Mouse (Mus musculus) v-Abl transformed pro-B cells (cell line): Measurements from ENCODE around the gene Wwtr1.

ENCODE experiments used
- in situ Hi-C, 2 experiments: fragments of 400-800 bp; cut with MboI; formaldehyde crosslinking; loops; one replicate each; pipeline ENCODE4 v1.15.1; 2025; ENCODE audit not compliant: unreplicated experiment in 2 of 2

Gene Wwtr1

DNA sequence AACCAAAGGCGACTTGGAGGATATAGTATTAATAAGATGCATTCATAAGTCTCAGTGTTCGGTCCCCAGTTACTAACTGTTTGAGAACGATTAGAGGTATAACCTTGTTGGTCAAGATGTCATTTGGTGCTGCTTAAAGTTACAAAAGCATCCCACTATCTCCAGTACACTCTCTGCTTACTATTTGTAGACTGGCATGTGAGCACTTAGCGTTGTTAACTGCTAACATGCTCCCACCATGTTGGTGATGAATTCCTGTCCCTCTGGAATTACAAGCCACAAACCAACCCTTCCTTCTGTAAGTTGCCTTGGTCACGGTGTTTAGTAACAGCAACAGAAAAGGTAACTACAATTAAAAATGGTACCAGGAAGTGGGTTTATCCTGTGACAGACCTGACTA is 52.6 kb downstream of the Wwtr1 start:
- in situ Hi-C loops, result no loop called here

DNA sequence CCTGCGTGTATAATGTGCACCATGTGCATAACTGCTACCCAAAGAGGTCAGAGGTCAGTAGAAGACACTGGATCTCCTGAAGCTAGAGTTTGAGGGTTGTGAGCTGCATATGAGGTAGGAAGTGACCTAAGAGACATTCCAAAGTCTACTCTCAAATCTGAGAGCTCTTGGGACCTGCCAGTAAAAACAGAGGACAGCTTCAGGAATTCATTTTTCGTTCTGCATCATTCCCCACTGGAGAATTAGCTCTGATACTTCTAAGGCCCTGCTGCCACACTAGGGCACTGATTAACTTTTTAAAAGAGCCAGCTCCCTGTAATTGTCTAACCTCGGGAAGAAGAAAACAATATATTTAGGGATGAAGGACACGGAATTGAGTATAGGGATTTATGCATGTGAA is 53.8 kb downstream of the Wwtr1 start:
- in situ Hi-C loops, result no loop called here

GRCm38 (mm10) chr3:57519995-57520394 is 55.7 kb downstream of the Wwtr1 start:
- in situ Hi-C loops, result no loop called here

DNA sequence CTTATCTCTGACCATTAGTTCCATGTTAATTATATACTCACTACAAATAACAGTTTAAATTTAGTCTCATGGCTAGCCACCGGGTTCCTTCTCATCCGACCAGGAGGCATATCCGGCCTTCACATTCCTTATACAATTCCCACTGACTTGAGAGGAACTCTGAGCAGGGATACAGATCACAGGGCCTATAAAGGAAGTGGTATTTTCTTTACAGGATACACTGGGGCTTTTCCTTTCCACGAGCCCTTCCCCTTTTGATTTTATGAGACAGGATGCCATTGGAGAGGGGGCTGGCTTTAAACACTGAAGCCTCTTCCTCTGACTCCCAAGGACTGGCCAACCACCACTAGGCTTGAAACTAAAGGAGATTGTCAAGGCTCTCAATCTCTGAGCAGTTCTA is 59.6 kb downstream of the Wwtr1 start:
- in situ Hi-C loops, result no loop called here

DNA sequence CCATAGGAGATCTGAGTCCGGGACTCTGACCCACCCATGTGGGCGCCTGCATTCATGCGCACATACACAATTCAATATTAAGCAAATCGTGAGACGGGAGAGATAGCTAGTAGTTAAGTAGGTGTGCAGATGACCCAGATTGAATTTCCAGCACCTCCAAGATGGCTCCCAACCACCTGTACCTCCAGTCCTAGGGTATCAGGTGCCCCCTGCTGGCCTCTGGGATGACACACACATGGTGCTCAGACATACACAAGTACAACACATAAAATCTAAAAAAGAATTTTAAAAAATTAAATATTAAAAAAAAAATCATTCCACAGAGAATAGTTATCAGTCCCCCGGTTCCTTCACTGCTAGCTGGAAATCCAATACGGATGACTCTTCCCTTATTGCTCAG is 60.7 kb downstream of the Wwtr1 start:
- in situ Hi-C loops, result no loop called here

GRCm38 (mm10) chr3:57511816-57512586 is 63.7 kb downstream of the Wwtr1 start:
- in situ Hi-C loops, result no loop called here

DNA sequence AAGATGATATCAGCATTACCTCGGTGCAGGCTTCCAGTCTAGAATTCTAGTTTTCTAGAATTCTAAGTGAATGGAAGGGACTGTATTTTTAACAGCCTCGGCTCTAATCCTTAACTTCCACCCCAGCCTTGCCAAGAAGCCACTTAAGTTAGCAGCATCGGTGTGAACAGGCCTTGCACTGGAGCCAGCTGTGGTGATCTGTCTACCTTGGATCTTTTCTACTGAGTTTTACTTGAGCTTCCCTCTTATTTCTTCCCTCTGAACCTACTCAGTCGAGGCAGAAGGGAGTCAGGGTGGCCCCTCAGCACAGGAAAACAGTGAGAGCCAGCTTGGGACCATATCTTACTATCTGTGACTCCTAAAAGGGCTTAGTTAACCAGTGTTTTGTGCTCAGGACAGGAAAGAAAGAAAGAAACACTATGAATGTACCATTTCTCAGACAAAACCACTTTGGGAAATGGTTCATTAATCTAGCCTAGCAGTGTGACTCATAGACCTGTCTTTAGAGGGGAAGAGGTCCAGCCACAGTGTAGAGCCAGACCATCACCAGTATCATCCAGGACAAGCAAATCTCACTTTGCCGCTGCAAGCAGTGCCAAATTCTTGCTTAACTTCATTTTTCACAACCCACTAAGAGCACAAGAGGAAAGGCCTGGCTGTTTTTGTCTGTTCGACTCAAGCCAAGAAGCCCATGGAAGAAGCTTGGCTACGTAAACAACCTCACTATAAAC is 65.6 kb downstream of the Wwtr1 start:
- in situ Hi-C loops, result no loop called here

DNA sequence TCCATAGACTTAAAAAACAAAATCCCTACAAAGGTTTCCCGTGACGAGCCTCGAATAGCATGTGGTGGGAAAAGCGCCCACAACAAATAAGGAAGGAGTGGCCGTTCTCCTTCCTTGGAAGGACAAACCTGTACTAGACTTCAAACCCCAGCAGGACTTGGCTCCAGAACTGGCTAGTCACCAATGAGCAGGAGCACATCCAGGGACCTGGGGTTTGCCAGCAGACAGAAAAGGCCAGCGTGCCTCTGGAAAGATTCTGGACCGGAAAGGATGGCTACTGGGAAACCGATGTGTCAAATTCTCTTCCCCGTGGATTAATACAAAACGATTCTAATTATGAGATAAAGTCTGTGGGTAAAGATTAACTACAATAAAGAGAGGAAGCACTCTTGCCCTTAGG is 69.7 kb downstream of the Wwtr1 start:
- in situ Hi-C loops, result no loop called here

DNA sequence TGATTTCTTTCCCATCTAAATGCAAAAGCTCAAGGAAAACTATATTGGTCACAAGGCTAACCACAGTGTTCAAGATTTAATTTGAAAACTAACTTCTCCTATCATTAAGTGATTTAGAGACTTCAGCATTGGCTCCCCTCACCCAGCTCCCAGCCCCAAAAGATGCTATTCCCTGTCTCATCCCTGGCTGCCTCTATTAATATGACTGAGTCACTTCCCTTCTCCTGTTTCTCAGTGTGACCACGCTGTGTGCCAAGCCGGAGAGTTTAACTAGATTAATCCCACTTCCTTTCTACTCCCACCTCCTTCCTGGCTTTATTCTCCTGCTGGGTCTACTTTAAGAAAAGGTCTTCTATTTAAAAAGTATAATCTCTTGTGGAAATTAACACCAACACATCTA is 71.0 kb downstream of the Wwtr1 start:
- in situ Hi-C loops, result no loop called here

DNA sequence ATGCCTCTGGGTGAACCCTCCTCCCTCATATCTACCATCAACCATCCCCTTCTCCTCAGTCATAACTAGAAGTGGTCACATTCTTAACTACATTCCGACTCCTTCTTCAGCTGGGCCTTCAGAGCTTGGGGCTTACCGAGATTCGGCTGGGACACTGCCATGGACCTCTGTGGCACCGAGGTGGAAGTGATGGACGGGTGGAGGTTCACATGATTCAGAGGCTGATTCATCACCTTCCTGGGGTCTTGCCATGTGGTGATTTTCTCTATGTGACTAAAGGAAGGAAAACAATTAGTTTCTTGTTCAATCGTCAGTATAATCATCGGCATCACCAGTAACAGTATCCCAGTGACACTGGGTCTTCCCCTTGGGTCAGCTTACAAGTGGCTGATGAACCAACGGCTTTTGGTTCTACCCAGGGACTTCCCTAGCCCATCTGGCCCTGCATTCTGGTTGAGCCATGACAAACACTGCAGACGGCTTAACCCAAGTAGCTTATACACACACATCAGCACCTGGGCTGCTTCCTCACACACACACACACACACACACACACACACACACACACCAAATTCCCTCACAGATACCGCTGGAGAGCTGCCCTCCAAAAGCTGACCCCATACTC is 74.0 kb downstream of the Wwtr1 start:
- in situ Hi-C loops, result no loop called here

GRCm38 (mm10) chr3:57500846-57501245 is 74.9 kb downstream of the Wwtr1 start:
- in situ Hi-C loops, result no loop called here

- in situ Hi-C loops, result no loop called here
Observed at GRCm38 (mm10) chr3:57497791-57498190, 77.9 kb downstream of the Wwtr1 start.

GRCm38 (mm10) chr3:57496428-57496827 is 79.3 kb downstream of the Wwtr1 start:
- in situ Hi-C loops, result no loop called here

DNA sequence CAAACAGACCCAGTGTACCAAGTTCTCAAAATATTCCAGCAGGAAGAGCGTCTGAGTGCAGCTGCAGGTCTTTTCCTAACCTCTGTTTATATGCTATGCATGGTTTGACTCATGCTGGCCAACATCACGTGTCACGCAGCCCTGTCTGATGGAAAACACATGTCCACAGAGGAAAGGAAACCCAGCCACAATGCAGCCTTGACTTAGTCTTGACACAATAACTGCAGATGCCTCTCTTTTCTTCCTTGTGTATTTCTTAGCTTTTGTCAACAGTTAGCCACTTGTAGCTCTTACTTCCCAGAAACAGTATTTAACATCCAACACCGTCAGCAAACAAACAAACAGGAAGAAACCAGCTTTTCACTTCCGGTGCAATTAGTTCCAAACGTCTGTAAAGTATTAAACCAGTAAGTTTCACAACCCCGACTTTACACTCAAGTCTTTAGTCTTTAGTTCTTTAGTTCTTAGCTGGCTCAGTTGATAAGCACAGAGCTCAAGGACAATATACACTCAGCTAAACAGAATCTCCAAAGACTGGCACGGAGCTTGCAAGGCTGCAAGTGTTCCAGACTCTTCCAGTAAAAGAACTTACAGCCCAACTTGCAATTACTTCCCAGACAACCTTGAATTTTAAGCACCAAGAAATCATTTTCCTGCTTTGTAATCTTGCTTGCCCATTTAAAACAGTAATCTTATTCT is 88.1 kb downstream of the Wwtr1 start:
- in situ Hi-C loops, result no loop called here

- in situ Hi-C loops, result no loop called here
Observed at GRCm38 (mm10) chr3:57486068-57486467, 89.6 kb downstream of the Wwtr1 start.

DNA sequence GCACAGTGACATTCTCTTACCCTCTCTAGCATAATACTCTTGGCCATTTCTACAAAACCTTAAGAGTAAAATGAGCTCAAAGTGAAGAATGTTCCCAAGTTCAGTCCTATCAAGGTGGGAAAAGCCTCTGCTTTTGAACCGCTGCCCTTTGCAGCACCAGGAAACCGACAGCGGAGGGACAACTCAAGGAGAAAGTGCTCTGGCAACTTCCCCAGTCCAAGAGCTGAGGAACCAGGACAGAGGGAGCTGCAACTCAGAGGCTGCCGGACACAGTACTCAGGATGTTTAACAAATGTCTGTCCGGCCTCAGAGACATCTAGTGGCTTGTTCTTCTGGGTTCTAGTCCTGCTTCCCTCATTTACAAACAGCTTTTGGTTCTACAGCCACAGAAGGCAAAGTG is 93.7 kb downstream of the Wwtr1 start:
- in situ Hi-C loops, result no loop called here

- in situ Hi-C loops, result no loop called here
Observed at GRCm38 (mm10) chr3:57480640-57481039, 95.1 kb downstream of the Wwtr1 start.

DNA sequence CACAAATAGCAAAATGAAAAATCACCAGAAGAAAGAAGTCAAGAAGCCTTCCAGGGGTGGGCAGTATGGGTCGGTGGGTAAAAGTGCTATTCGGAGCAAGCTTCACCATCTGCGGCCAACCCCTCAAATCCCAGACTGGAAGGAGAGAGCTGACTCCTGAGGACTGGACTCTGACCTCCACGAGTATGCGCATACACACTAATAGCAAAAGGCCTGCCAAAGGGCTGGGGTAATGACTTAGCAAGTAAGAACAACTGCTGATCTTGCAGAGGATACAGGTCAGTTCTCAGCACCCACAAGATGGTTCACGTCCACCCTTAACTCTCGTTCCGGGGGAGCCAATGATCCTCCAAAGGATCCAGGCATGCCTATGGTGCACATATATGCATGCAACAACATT is 101.3 kb downstream of the Wwtr1 start:
- in situ Hi-C loops, result loop anchor here in 1 of 2 experiments (25.0 kb wide), 1 partner anchor 363 kb away; the partner anchor contains the start of gene Pfn2

- in situ Hi-C loops, result loop anchor here in 1 of 2 experiments (25.0 kb wide), 1 partner anchor 365 kb away; the partner anchor contains the start of gene Pfn2
Observed at GRCm38 (mm10) chr3:57472407-57472806, 103.3 kb downstream of the Wwtr1 start.

DNA sequence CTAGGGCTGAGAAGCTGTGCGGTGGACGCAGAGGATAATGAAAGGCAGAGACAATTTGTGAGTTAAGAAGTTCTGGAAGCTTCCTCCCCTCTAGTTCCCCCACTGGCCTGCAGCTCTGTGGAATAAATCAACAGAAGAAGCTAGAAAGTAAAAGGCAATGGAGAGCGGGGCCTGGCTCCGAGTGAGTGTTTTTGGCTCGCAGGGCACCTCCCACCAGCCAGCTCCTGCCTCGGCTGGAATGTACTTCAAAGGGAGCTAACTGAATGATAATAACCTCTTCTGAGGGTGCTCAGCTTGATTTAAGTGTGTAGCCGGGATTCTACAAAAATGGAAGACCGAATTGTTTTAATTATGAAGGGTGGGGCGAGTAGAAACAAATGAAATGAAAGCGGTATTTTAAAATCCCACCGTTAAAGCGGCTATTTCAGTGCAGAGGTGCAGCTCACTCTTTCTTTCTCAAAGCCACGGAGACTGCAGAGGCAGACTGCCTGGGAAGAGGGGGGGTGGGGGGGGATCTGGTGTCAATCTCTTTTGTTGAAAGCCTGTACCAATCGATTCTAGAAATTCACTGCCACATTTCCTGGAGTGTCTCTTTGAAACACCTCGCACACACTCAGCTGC is 104.6 kb downstream of the Wwtr1 start:
- in situ Hi-C loops, result loop anchor here in 1 of 2 experiments (25.0 kb wide), 1 partner anchor 366 kb away; the partner anchor contains the start of gene Pfn2
